Mouse (Mus musculus) kidney, embryonic 16.5 days (tissue): ENCODE data around the gene Defa23. TPM values are rescaled to one million over a fixed set of nuclear protein-coding genes. Genes with fewer than 3 reads are reported as not detected.

Source experiments
- polyA plus RNA-seq: library from polyadenylated mRNA; unstranded; fragments of >200 nt; fragmentation: Nextera tagmentation; extraction: Ambion mirVana; gene quantifications from 2 replicates; pipeline ENCODE4 v1.2.1, GENCODE M21; 2015

Gene Defa23
- polyA plus RNA-seq, 1 experiment from 2014 or later, result not detected

Other genes with a start within 250 kb of the Defa23 start
- gene Defb33, start 162.4 kb upstream of the Defa23 start, polyA plus RNA-seq, result not detected in 2 replicates
- not detected in 2 replicates for gene Gm15056, start 152.4 kb upstream of the Defa23 start, polyA plus RNA-seq
- gene Gm6040, start 133.0 kb upstream of the Defa23 start, polyA plus RNA-seq, result not detected in 2 replicates
- not detected in 2 replicates for gene AY761185, start 110.3 kb upstream of the Defa23 start, polyA plus RNA-seq
- gene Defa21, start 29.5 kb upstream of the Defa23 start, polyA plus RNA-seq, result not detected in 2 replicates
- gene Defa35, start 10.0 kb downstream of the Defa23 start, polyA plus RNA-seq, result not detected in 2 replicates
- gene Defa25, start 29.4 kb downstream of the Defa23 start, polyA plus RNA-seq, result not detected in 2 replicates
- not detected in 2 replicates for gene Gm14851, start 41.0 kb downstream of the Defa23 start, polyA plus RNA-seq
- not detected in 2 replicates for gene Defa30, start 79.6 kb downstream of the Defa23 start, polyA plus RNA-seq
- gene Defa22, start 107.2 kb downstream of the Defa23 start, polyA plus RNA-seq, result not detected in 2 replicates
- gene Defa31, start 136.6 kb downstream of the Defa23 start, polyA plus RNA-seq, result not detected in 2 replicates
- gene Gm15293, start 146.5 kb downstream of the Defa23 start, polyA plus RNA-seq, result not detected in 2 replicates
- not detected in 2 replicates for gene Gm15292, start 194.7 kb downstream of the Defa23 start, polyA plus RNA-seq